Mouse (Mus musculus) lung, adult 2 months (tissue): ENCODE data around the gene Crispld2. TPM values are rescaled to one million over a fixed set of nuclear protein-coding genes. Genes with fewer than 3 reads are reported as not detected.

Experiments used
- DNase-seq: peaks from one replicate; pipeline ENCODE4 v3.0.0; 2022
- H3K4me1 ChIP-seq: fragments of 200-500 bp; 2 replicates; pipeline ENCODE4 v1.6.1; 2011; ENCODE audit warnings: low read length; ENCODE audit not compliant: control insufficient read depth, insufficient read depth
- H3K4me3 ChIP-seq: fragments of 200-500 bp; replicated peaks from 2 replicates; pipeline ENCODE3; 2011; ENCODE audit warnings: low read depth, mild to moderate bottlenecking, control low read depth, low read length; ENCODE audit errors: extremely low read depth
- CTCF ChIP-seq: fragments of 200-500 bp; IDR thresholded peaks from 2 replicates; pipeline ENCODE4 v1.5.1; 2011; ENCODE audit warnings: mild to moderate bottlenecking, low read length, control low read depth; ENCODE audit not compliant: insufficient read depth
- POLR2A ChIP-seq: fragments of 200-500 bp; IDR thresholded peaks from 2 replicates; pipeline ENCODE4 v1.6.1; 2011; ENCODE audit warnings: low read depth, mild to moderate bottlenecking, control low read depth, low read length, borderline replicate concordance; ENCODE audit errors: extremely low read depth
- WGBS: fragments of 180-500 bp; shearing (Covaris S2); methylation state at CpG from one replicate; pipeline ENCODE4 v1.1.7; 2018; 5-methylcytosine and 5-hydroxymethylcytosine counted together
- polyA plus RNA-seq: library from polyadenylated mRNA; depleted of rRNA; stranded (reverse); fragments of >200 nt; gene quantifications from 2 replicates; pipeline ENCODE4 v1.2.3, GENCODE M21; 2012; rRNA removed

Crispld2 gene
- polyA plus RNA-seq = 66.9 and 71.0 TPM in 2 replicates

- WGBS = 1% methylated on average over 25 of the region's 25 CpGs
- TF ChIP-seq POLR2A = peak; percentile 68; the same call in 1 of the 2 replicates
- TF ChIP-seq CTCF = no peak
- Histone ChIP-seq H3K4me3 (peak within 1 kb of the TSS; percentile 48), H3K4me1 (no peaks in the 10 kb centered on the region)
- peak; percentile 40 for DNase-seq
Measured at GRCm38 (mm10) chr8:119992249-119992648, at the start of gene Crispld2. Crispld2 (plus strand) TSS chr8:119992438.

DNA sequence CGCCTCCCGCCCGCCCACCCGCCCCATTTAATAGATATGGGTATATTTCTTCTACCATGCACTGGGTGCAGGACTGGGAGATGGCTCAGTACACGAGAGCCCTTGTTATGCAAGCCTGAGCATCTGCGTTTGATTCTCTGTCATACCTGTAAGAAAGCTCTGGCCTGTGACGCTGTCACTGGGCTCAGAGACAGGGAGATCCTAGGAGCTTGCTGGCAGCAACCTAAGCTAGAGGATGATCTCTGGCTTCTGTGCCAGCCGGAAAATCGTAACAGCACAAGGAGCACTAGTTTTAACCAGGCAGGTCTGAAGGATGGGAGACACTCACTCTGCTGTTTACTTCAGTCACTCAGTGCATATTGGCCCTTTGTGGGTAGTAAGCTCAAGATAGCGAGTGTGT lies 48.6 kb upstream of the Crispld2 start:
- H3K4me3 ChIP-seq = no peak overlapping the region
- TF ChIP-seq POLR2A (no peak), CTCF (no peak)
- 95% methylated on average over 10 of the region's 10 CpGs for WGBS
- no peaks in the 10 kb centered on the region for H3K4me1 ChIP-seq
- no peak for DNase-seq

DNA sequence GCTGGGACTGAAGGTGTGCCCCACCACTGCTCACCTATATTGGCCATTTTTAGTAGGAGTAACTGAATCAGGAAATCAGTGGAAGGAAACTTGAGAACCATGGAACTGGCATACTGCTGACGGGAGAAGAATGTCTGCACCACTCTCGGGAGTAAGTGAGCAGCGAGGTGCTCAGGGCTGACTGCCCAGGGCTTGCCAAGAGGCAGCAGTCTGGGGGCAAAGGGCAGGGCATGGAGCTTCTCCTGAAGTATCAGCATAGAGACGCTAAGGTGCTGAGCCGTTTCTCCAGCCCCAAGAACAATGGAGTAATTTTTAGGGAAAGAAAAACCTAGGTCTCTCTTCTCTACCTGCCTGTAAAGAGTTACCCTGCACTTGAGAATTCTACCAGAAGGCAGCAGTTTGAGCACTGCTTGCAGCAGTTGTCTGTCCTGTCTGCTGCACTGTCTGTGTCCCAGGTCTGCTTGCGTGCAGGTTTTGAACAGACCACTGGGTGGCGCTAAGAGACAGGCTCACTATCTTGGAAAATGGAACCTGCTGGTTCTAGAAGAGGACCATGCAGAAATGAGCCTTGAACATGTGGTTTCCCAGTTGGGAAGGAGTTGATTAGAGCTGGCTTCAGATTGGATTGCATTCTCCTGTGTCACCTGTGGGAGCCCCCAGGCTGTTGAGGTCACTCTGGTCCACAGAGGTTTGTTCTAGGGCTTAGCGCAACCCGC lies 48.0 kb upstream of the Crispld2 start:
- no peak overlapping the region for H3K4me3 ChIP-seq
- no peaks in the 10 kb centered on the region for H3K4me1 ChIP-seq
- DNase-seq = peak; percentile 63
- WGBS = 59% methylated on average over 9 of the region's 9 CpGs
- TF ChIP-seq POLR2A = no peak
- TF ChIP-seq CTCF = peak; percentile 91

DNA sequence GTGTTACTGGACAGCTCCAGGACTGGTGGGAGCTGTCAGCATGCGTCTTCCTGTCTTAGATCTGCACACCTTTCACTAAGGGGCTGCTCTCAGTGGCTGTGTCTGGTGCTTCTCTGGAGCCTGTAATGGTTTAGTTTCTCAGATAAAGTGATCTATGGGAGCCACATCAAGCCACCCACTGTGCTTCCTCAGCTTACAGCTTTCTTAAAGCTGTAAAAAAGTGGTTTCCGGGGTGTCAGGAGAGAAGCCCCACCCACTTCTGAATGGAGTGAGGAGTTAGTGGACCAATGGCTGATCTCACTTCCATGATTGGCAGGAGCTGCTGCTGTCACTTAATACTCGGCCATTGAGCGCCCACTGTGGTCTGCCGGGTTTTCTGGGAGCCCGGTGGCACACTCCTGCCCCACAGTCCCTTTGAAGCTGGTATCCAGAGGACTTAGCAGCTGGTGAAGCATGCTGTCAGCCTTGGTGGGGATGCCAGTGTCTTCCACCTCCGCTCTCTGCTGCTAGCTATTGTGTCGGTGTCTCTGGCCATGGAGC lies 45.8 kb upstream of the Crispld2 start:
- Histone ChIP-seq H3K4me1 (no peaks in the 10 kb centered on the region), H3K4me3 (no peak overlapping the region)
- DNase-seq = no peak
- TF ChIP-seq CTCF (no peak), POLR2A (no peak)
- 80% methylated on average over 8 of the region's 8 CpGs for WGBS

DNA sequence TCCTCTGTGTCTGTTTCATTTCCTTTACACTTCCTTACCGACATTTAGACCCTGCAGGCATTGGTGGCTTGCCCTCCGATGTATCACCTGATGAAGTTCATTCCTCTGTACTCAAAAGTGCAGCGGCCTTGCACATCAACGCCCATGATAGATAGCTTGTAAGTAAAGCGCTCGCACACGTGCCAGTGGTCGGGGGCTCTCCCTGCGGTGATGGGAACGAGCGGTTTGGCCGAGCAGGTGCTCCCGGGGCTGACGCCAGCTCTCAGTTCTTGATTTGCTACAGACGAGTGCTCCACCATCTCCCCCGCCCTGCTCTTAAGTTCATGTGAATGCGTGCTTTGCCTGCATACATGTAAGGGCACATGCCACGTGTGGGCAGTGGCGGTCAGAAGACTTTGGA lies 44.6 kb upstream of the Crispld2 start:
- WGBS = 79% methylated on average over 19 of the region's 19 CpGs
- H3K4me3 ChIP-seq = no peak overlapping the region
- TF ChIP-seq POLR2A (no peak), CTCF (no peak)
- no peaks in the 10 kb centered on the region for H3K4me1 ChIP-seq
- no peak for DNase-seq

- H3K4me3 ChIP-seq = no peak overlapping the region
- DNase-seq = no peak
- H3K4me1 ChIP-seq = no peaks in the 10 kb centered on the region
- 85% methylated on average over 15 of the region's 15 CpGs for WGBS
- TF ChIP-seq POLR2A = no peak
- no peak for TF ChIP-seq CTCF
Measured at GRCm38 (mm10) chr8:119948340-119948739, 43.9 kb upstream of the Crispld2 start.

DNA sequence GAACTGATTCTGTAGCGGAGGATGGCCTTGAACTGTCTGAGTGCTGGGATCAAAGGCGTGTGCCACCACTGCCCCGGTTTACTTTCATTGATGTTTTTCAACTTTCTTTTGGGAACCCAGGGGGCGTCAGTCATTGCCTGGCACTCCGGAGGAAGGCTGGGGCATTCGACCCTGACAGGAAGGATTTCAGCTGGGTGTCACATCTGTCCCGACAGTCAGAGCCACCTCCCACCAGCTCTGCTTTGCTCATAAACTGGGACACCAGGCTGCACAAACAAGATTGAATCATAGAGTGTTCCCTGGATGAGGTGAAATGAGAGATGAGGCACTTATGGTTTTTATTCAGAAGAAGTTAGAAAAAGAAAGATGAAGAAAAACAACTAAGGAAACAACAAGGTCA lies 40.0 kb upstream of the Crispld2 start:
- 70% methylated on average over 7 of the region's 7 CpGs for WGBS
- TF ChIP-seq POLR2A (no peak), CTCF (no peak)
- Histone ChIP-seq H3K4me1 (no peaks in the 10 kb centered on the region), H3K4me3 (no peak overlapping the region)
- no peak for DNase-seq

DNA sequence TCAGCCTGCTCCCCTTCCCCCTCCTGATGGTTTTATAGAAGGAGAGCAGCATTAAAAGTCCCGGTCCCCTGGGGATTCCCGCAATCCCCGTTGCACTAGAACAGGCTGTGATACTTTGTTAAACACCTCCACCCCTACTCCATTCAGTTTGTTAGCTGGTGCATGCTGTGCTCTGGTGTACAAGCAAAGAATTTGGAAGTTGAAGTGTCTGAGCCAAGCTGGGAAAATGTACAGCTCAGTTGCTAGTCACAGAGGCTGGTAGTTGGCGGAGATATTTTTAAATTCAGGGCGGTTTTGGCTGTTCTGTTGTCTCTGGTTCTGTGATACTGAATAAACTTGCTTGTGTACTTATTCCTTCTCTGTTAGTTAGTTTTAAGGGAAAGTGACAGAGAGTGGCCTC lies 39.5 kb upstream of the Crispld2 start:
- Histone ChIP-seq H3K4me1 (no peaks in the 10 kb centered on the region), H3K4me3 (no peak overlapping the region)
- 82% methylated on average over 5 of the region's 5 CpGs for WGBS
- TF ChIP-seq CTCF = no peak
- TF ChIP-seq POLR2A = no peak
- DNase-seq = no peak

GRCm38 (mm10) chr8:119955333-119955732 lies 36.9 kb upstream of the Crispld2 start:
- Histone ChIP-seq H3K4me3 (no peak overlapping the region), H3K4me1 (no peaks in the 10 kb centered on the region)
- 84% methylated on average over 8 of the region's 8 CpGs for WGBS
- TF ChIP-seq POLR2A (no peak), CTCF (no peak)
- DNase-seq = no peak

GRCm38 (mm10) chr8:119958076-119958475 lies 34.2 kb upstream of the Crispld2 start:
- H3K4me3 ChIP-seq = no peak overlapping the region
- TF ChIP-seq POLR2A (no peak), CTCF (no peak)
- no peaks in the 10 kb centered on the region for H3K4me1 ChIP-seq
- WGBS = 92% methylated on average over 10 of the region's 10 CpGs
- DNase-seq = no peak
